Mouse (Mus musculus) midbrain, postnatal 0 days (tissue): ENCODE measurements around the gene Grk3. TPM values are rescaled to one million over a fixed set of nuclear protein-coding genes. Genes with fewer than 3 reads are reported as not detected.
A peak's percentile ranks its signal among the peaks of the same experiment; 100 is the strongest.

Source experiments
- ATAC-seq: fragments of 200-750 bp; cut with Nextera tagmentation; 2 replicates; pipeline ENCODE4 v1.8.0; 2017; ENCODE audit warnings: moderate number of reproducible peaks, mild to moderate bottlenecking, moderate TSS enrichment, moderate library complexity; ENCODE audit not compliant: low FRiP score
- DNase-seq: peaks from one replicate; pipeline ENCODE4 v3.0.0-alpha.2; 2015; ENCODE audit warnings: low spot score
- H3K27ac ChIP-seq: fragments of 300-500 bp; sonication (generic); 2 replicates; pipeline ENCODE4 v1.5.1; 2014; ENCODE audit warnings: low read depth, mild to moderate bottlenecking, low read length, mixed read lengths
- H3K27me3 ChIP-seq: fragments of 300-500 bp; sonication (generic); 2 replicates; pipeline ENCODE4 v1.6.1; 2014; ENCODE audit warnings: low read length, control low read depth, mixed read lengths; ENCODE audit not compliant: insufficient read depth
- H3K36me3 ChIP-seq: fragments of 300-500 bp; sonication (generic); 2 replicates; pipeline ENCODE4 v1.6.1; 2014; ENCODE audit warnings: low read length, control low read depth, mixed read lengths; ENCODE audit not compliant: insufficient read depth
- H3K4me1 ChIP-seq: fragments of 300-500 bp; sonication (generic); 2 replicates; pipeline ENCODE4 v1.6.1; 2014; ENCODE audit warnings: mild to moderate bottlenecking, control low read depth, antibody characterized with exemption, low read length, mixed read lengths; ENCODE audit not compliant: insufficient read depth
- H3K4me2 ChIP-seq: fragments of 300-500 bp; sonication (generic); 2 replicates; pipeline ENCODE4 v1.6.1; 2014; ENCODE audit warnings: low read depth, mild to moderate bottlenecking, low read length, mixed read lengths; ENCODE audit not compliant: poor library complexity, severe bottlenecking
- H3K4me3 ChIP-seq: fragments of 300-500 bp; sonication (generic); 2 replicates; pipeline ENCODE4 v1.5.1; 2014; ENCODE audit warnings: low read depth, mild to moderate bottlenecking, low read length, moderate library complexity
- H3K9ac ChIP-seq: fragments of 300-500 bp; sonication (generic); replicated peaks from 2 replicates; pipeline ENCODE4 v1.6.1; 2014; ENCODE audit warnings: mild to moderate bottlenecking, low read length, moderate library complexity, mixed read lengths; ENCODE audit not compliant: poor library complexity, severe bottlenecking
- H3K9me3 ChIP-seq: fragments of 300-500 bp; sonication (generic); 2 replicates; pipeline ENCODE4 v1.6.1; 2016; ENCODE audit warnings: low read length, control low read depth
- CTCF ChIP-seq: IDR thresholded peaks from 2 replicates; pipeline ENCODE4 v1.5.1; 2016; ENCODE audit warnings: antibody characterized with exemption, mild to moderate bottlenecking
- WGBS: fragments of 180-500 bp; shearing (Covaris S2); extraction: QIAGEN DNeasy Blood & Tissue Kit; methylation state at CpG from one replicate; pipeline ENCODE4 v1.1.7; 2014; 5-methylcytosine and 5-hydroxymethylcytosine counted together
- polyA plus RNA-seq: library from polyadenylated mRNA; unstranded; fragments of >200 nt; fragmentation: Nextera tagmentation; extraction: Ambion mirVana; gene quantifications from 2 replicates; pipeline ENCODE4 v1.2.1, GENCODE M21; 2015
- total RNA-seq: library from RNA; depleted of rRNA; stranded (reverse); fragments of >200 nt; gene quantifications from 2 replicates; pipeline ENCODE4 v1.2.3, GENCODE M21; 2014

Grk3 gene
- total and polyA plus RNA-seq, 2 experiments from 2014 or later, result 21.1 to 48.4 TPM

GRCm38 (mm10) chr5:113031201-113031754, 15.7 kb upstream of the Grk3 start:
- Histone ChIP-seq H3K4me3 (no peak overlapping the region), H3K27me3 (no peaks in the 10 kb centered on the region), H3K9me3 (no peaks in the 10 kb centered on the region), H3K36me3 (no peaks in the 10 kb centered on the region), H3K27ac (peak overlapping the region; percentile 47; the same call in 1 of the 2 replicates), H3K4me1 (peaks cover 8% of the 10 kb centered on the region; the same call in 1 of the 2 replicates), H3K4me2 (0 out of 2 replicates have a peak overlapping the region, but pooled peaks have one; percentile 2), H3K9ac (no peak overlapping the region)
- DNase-seq (peak; percentile 71), ATAC-seq (0 out of 2 replicates have a peak, but pooled peaks have one; percentile 34)
- TF ChIP-seq CTCF, result no peak
- 26% methylated on average over 15 of the region's 15 CpGs for WGBS

- WGBS, result 76% methylated on average over 3 of the region's 3 CpGs
- H3K36me3 ChIP-seq, result no peaks in the 10 kb centered on the region
- ATAC-seq (no peak), DNase-seq (peak; percentile 71)
- peaks cover 8% of the 10 kb centered on the region; the same call in 1 of the 2 replicates for H3K4me1 ChIP-seq
- H3K4me2 ChIP-seq, result no peak overlapping the region
- no peaks in the 10 kb centered on the region for H3K9me3 ChIP-seq
- no peak overlapping the region for H3K4me3 ChIP-seq
- no peak overlapping the region for H3K9ac ChIP-seq
- H3K27ac ChIP-seq, result no peak overlapping the region
- no peaks in the 10 kb centered on the region for H3K27me3 ChIP-seq
- TF ChIP-seq CTCF, result no peak
Observed at GRCm38 (mm10) chr5:113030082-113030481, 14.5 kb upstream of the Grk3 start.

DNA sequence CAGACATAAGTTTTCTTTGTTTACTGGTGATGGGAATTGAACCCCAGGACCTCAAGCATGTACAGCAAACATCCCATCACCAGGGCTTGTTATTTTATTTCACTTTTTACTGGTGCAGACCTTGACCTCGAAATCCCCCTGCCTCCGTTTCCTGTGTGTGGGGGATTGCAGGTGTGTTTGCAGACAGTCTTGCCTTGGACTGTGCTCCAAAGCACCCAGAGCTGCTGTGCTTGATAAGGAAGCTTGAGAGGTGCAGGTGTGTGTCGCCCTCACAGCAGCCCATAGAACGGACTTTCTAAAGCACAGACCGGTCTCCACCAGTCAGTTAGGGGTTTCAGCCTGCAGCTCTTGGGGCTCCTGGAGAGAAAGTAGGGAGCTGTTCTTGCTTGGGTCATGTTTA, 11.1 kb upstream of the Grk3 start:
- Histone ChIP-seq H3K27ac (no peak overlapping the region), H3K4me3 (no peak overlapping the region), H3K27me3 (no peaks in the 10 kb centered on the region), H3K4me2 (no peak overlapping the region), H3K9me3 (no peaks in the 10 kb centered on the region), H3K4me1 (peaks cover 12% of the 10 kb centered on the region; the same call in 1 of the 2 replicates), H3K36me3 (no peaks in the 10 kb centered on the region), H3K9ac (no peak overlapping the region)
- no peak for TF ChIP-seq CTCF
- whole genome bisulfite sequencing, result 91% methylated on average over 5 of the region's 5 CpGs
- DNase-seq (no peak), ATAC-seq (no peak)

DNA sequence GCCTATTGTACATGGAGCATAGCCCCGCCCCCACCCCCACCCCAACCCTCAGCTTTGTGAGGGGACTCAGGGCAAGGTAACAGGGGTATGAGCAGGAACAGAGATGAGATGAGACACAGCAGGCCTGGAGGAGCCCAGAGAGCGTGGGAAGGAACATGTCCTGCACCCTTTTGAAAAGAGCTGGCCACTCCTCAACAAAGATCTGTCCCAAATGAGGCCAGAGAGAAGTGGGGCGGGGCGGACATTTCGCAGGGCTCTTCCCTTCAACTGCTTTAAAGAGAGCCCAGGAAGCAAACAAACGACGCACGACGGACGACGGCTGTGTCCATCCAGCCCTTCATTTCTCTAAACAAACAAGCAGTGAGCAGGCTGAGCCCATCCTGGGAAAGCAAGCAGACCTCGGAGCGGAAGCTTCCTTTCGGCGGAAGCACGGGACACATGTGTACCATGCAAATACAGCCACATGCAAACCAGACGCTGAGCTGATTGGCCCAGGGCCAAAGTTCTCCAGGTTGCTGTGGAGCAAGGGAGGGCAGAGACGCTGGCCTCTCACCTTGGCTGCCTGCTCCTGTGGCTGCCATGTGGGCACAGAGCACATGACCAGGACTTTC, 8.7 kb upstream of the Grk3 start:
- TF ChIP-seq CTCF, result no peak
- ATAC-seq (no peak), DNase-seq (no peak)

DNA sequence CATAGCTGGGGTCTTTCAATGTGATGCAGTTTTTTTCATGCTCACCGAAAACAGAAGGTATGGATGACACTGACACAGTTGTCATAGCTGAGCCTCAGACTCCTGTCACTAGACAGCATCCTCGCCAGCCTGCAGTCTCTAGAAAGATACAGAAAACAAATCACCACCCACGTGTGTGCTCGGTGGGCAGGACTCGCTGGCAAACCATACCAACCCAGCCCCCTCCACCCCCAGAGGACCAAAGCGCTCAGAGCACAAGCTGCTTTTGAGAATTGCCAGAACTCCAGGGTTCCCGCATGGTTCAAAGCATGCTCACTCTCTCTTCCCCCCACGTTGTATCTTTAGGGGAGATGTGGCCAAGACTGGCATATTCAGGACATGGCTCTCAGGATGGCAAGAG, 2.6 kb upstream of the Grk3 start:
- Histone ChIP-seq H3K27ac (no peak overlapping the region), H3K27me3 (no peaks in the 10 kb centered on the region), H3K4me1 (peaks cover 8% of the 10 kb centered on the region; the same call in 1 of the 2 replicates), H3K9me3 (no peaks in the 10 kb centered on the region), H3K36me3 (no peaks in the 10 kb centered on the region), H3K9ac (no peak overlapping the region), H3K4me3 (no peak overlapping the region), H3K4me2 (no peak overlapping the region)
- WGBS, result 43% methylated on average over 8 of the region's 8 CpGs
- DNase-seq (no peak), ATAC-seq (no peak)
- TF ChIP-seq CTCF, result no peak

More for the DNA sequence above, 8.7 kb upstream of the Grk3 start:
- H3K4me1 ChIP-seq, result peaks cover 4% of the 10 kb centered on the region; the same call in 1 of the 2 replicates
- H3K9ac ChIP-seq, result no peak overlapping the region
- H3K36me3 ChIP-seq, result no peaks in the 10 kb centered on the region
- WGBS, result 38% methylated on average over 18 of the region's 18 CpGs
- H3K27me3 ChIP-seq, result no peaks in the 10 kb centered on the region
- no peaks in the 10 kb centered on the region for H3K9me3 ChIP-seq
- H3K27ac ChIP-seq, result 0 out of 2 replicates have a peak overlapping the region, but pooled peaks have one; percentile 12
- no peak overlapping the region for H3K4me3 ChIP-seq
- no peak overlapping the region for H3K4me2 ChIP-seq

DNA sequence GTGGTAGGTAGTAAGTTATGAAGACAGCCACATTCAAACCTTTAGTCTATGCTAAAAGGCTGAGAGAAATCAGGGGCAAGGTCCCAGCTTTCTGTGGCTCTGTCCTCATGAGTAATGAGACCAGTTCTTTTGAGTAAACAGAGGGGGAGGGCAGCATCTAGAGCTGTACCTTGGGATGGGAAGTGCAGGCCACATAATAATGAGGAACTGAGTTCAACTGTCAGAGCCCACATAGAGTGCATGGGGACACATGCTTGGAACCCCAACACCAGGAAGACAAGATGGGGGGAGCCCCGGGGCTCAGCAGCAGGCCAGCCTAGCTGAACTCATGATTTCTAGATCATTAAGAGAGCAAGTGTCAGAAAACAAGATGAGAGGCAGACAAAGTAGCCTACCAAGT, 1.4 kb upstream of the Grk3 start:
- no peak for TF ChIP-seq CTCF
- H3K4me1 ChIP-seq, result peaks cover 8% of the 10 kb centered on the region; the same call in 1 of the 2 replicates
- 90% methylated on average over 1 of the region's 1 CpGs for WGBS
- no peak overlapping the region for H3K4me3 ChIP-seq
- H3K4me2 ChIP-seq, result no peak overlapping the region
- H3K36me3 ChIP-seq, result no peaks in the 10 kb centered on the region
- H3K9me3 ChIP-seq, result no peaks in the 10 kb centered on the region
- ATAC-seq (no peak), DNase-seq (no peak)
- no peak overlapping the region for H3K27ac ChIP-seq
- no peaks in the 10 kb centered on the region for H3K27me3 ChIP-seq
- H3K9ac ChIP-seq, result no peak overlapping the region
